Mouse (Mus musculus): ENCODE results near the gene Smyd3. TPM values are rescaled to one million over a fixed set of nuclear protein-coding genes. Genes with fewer than 3 reads are reported as not detected.

Smyd3 gene
- total and polyA plus RNA-seq, 2 experiments = 1.4 to 7.0 TPM

DNA sequence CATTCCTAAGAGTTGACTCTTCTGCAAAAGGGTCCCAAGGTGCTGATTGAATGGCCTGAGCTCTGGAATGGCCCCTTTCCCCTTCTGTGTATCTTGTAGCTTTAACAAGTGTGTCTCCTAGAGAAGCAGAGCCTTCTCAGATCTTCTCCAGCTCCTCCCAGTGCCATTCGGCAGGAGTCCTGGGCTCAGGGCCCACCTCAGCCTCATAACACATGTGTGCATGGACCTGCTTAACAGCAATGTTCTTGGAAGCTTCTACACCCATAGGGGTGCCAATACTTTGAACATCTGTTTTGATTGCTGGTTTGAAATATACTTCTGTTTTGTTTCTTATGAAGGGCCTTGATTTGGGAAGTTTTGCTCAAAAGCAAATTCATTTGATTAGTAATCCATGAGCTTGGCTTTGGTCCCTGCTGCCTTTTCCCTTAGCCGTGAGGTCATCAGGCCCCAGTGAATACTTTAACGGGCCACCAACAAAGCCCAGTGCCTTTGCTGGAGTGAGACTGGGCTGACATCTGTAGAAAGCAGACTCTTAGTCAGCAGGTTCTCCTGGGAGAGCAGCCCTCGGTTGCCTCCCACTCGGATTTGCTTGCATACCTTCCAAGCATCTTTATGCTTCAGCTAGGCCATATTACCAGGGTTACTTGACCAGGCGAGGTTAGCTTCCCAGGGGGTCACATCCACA lies 583.7 kb downstream of the Smyd3 start:
- H3K4me1 ChIP-seq (ENCODE audit: control insufficient read depth, insufficient read depth, low read length) = peaks cover 6% of the 10 kb centered on the region
- no peak for TF ChIP-seq POLR2A (IDR thresholded peaks at IDR 0.05; ENCODE audit: extremely low read depth, insufficient read depth, low read length)
- TF ChIP-seq CTCF (IDR thresholded peaks at IDR 0.05; ENCODE audit: low read depth, low read length) = no peak
- no peak overlapping the region for H3K9ac ChIP-seq (ENCODE audit: low read depth, low read length)
- H3K36me3 ChIP-seq (ENCODE audit: control insufficient read depth, insufficient read depth, low read length) = no peaks in the 10 kb centered on the region
- H3K79me2 ChIP-seq (ENCODE audit: control insufficient read depth, insufficient read depth, low read length) = no peaks in the 10 kb centered on the region
- DNase-seq (ENCODE audit: extremely low read depth, low read depth, low spot score) = no peak
- 91% methylated on average over 6 of the region's 6 CpGs for WGBS
- no peak overlapping the region for H3K4me3 ChIP-seq (ENCODE audit: insufficient read depth, low read depth, low read length)
- H3K27me3 ChIP-seq (ENCODE audit: control insufficient read depth, insufficient read depth, low read length) = no peaks in the 10 kb centered on the region
- H3K27ac ChIP-seq (replicated peaks; ENCODE audit: insufficient read depth, low read depth, low read length) = no peak overlapping the region

DNA sequence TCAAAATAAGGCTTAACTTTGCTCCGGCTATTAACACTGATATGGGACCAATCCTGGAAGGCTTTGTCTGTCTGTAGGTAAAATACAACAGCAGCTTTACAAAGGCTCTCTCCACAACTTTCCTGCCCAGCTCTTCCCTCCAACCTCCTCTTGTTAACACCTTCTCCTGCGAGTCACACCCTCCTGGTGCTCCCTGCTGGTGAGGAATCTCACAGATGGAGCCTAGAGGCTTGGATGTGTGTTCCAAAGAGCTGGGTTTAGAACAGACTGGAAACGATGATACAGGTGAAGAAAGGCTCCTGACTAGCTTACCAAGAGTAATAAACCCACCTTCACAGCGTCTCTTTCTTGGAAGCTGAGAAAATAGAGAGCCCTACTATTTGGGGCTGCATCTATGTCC lies 588.3 kb downstream of the Smyd3 start:
- TF ChIP-seq POLR2A (IDR thresholded peaks at IDR 0.05; ENCODE audit: extremely low read depth, insufficient read depth, low read length) (no peak), CTCF (IDR thresholded peaks at IDR 0.05; ENCODE audit: low read depth, low read length) (no peak)
- DNase-seq (ENCODE audit: extremely low read depth, low read depth, low spot score) = no peak
- 51% methylated on average over 4 of the region's 4 CpGs for WGBS
- no peak overlapping the region for H3K9ac ChIP-seq (ENCODE audit: low read depth, low read length)
- H3K4me1 ChIP-seq (ENCODE audit: control insufficient read depth, insufficient read depth, low read length) = no peaks in the 10 kb centered on the region
- no peak overlapping the region for H3K27ac ChIP-seq (replicated peaks; ENCODE audit: insufficient read depth, low read depth, low read length)
- no peaks in the 10 kb centered on the region for H3K79me2 ChIP-seq (ENCODE audit: control insufficient read depth, insufficient read depth, low read length)
- no peaks in the 10 kb centered on the region for H3K27me3 ChIP-seq (ENCODE audit: control insufficient read depth, insufficient read depth, low read length)
- no peak overlapping the region for H3K4me3 ChIP-seq (ENCODE audit: insufficient read depth, low read depth, low read length)
- no peaks in the 10 kb centered on the region for H3K36me3 ChIP-seq (ENCODE audit: control insufficient read depth, insufficient read depth, low read length)

DNA sequence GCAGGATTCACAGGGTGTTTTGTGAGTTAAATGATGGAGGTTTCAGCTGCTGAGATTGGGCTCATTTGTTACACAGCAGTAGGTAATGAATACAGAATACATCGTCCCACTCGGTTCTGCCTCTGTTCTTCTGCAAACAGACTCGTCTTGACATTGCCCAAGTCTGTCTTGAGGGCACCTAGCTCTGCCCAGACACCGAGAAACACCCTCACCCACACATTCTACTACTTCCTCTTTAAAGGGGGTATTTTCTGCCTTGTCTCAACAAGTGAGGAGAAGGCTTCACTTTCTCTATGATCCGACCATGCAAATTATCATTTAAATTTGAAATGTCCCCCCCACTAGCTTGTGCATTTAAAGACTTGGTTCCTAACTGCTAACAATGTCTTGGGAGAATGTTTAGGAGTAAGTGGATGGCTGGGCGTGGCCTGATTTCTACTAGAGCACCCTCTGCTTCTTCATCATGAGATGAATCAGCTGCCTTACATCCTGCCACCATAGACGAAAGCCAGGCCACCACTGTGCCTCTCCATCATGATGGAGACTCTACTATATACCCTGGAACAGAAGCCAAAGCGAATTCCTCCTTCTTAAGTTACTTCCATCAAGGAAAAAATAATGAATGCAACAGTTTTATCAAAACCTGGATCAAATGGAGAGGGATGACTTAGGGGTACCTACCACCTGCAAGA lies 593.2 kb downstream of the Smyd3 start:
- Histone ChIP-seq H3K27ac (replicated peaks; ENCODE audit: insufficient read depth, low read depth, low read length) (no peak overlapping the region), H3K36me3 (ENCODE audit: control insufficient read depth, insufficient read depth, low read length) (no peaks in the 10 kb centered on the region), H3K9ac (ENCODE audit: low read depth, low read length) (no peak overlapping the region), H3K4me3 (ENCODE audit: insufficient read depth, low read depth, low read length) (no peak overlapping the region), H3K4me1 (ENCODE audit: control insufficient read depth, insufficient read depth, low read length) (no peaks in the 10 kb centered on the region), H3K27me3 (ENCODE audit: control insufficient read depth, insufficient read depth, low read length) (no peaks in the 10 kb centered on the region), H3K79me2 (ENCODE audit: control insufficient read depth, insufficient read depth, low read length) (no peaks in the 10 kb centered on the region)
- no peak for DNase-seq (ENCODE audit: extremely low read depth, low read depth, low spot score)
- 79% methylated on average over 8 of the region's 8 CpGs for WGBS
- TF ChIP-seq CTCF (IDR thresholded peaks at IDR 0.05; ENCODE audit: low read depth, low read length) = no peak
- TF ChIP-seq POLR2A (IDR thresholded peaks at IDR 0.05; ENCODE audit: extremely low read depth, insufficient read depth, low read length) = no peak

DNA sequence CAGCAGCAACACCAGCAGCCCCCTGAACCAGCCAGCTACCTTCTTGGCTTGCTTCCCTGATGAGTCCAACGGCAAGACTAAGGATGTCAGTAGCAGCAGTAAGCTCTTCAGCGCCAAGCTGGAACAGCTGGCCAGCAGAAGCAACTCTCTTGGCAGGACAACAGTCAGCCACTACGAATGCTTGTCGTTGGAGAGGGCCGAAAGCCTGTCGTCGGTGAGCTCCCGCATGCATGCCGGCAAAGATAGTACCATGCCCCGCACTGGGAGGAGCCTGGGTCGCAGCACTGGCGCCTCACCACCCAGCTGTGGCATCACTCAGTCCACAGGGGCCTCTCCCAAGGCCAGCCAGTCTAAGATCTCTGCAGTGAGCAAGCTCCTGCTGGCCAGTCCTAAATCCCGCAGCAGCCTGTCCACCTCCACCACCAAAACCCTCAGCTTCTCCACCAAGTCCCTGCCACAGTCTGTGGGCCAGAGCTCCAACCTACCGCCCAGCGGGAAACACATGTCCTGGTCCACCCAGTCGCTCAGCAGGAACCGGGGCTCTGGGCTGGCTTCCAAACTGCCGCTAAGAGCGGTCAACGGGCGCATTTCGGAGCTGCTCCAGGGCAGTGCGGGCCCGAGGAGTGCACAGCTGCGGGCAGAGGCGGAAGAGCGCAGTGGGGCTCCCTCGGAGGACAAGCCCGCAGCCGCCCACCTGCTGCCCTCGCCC lies 600.5 kb downstream of the Smyd3 start:
- H3K27ac ChIP-seq (replicated peaks; ENCODE audit: insufficient read depth, low read depth, low read length) = no peak overlapping the region
- H3K4me3 ChIP-seq (ENCODE audit: insufficient read depth, low read depth, low read length) = no peak overlapping the region
- WGBS = 51% methylated on average over 31 of the region's 31 CpGs
- TF ChIP-seq CTCF (IDR thresholded peaks at IDR 0.05; ENCODE audit: low read depth, low read length) (no peak), POLR2A (IDR thresholded peaks at IDR 0.05; ENCODE audit: extremely low read depth, insufficient read depth, low read length) (no peak)
- H3K79me2 ChIP-seq (ENCODE audit: control insufficient read depth, insufficient read depth, low read length) = no peaks in the 10 kb centered on the region
- H3K4me1 ChIP-seq (ENCODE audit: control insufficient read depth, insufficient read depth, low read length) = no peaks in the 10 kb centered on the region
- H3K27me3 ChIP-seq (ENCODE audit: control insufficient read depth, insufficient read depth, low read length) = no peaks in the 10 kb centered on the region; the same call in 1 of the 2 replicates
- DNase-seq (ENCODE audit: extremely low read depth, low read depth, low spot score) = no peak
- no peaks in the 10 kb centered on the region for H3K36me3 ChIP-seq (ENCODE audit: control insufficient read depth, insufficient read depth, low read length)
- no peak overlapping the region for H3K9ac ChIP-seq (ENCODE audit: low read depth, low read length)

DNA sequence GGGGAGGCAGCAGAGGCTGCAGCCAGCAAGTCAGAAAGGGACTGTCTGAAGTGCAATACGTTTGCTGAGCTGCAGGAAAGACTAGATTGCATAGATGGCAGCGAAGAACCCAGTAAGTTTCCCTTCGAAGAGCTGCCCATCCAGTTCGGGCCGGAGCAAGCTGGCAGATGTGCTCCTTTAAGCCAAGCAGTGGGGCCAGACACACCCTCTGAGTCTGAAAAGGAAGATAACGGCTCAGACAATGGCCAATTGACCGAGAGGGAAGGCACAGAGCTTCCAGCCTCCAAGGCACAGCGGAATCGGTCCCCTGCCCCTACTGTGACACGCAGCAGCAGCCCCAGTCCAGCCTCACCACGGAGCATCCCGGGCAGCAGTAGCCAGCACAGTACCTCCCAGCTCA lies 602.8 kb downstream of the Smyd3 start:
- no peak overlapping the region for H3K27ac ChIP-seq (replicated peaks; ENCODE audit: insufficient read depth, low read depth, low read length)
- no peaks in the 10 kb centered on the region for H3K79me2 ChIP-seq (ENCODE audit: control insufficient read depth, insufficient read depth, low read length)
- TF ChIP-seq POLR2A (IDR thresholded peaks at IDR 0.05; ENCODE audit: extremely low read depth, insufficient read depth, low read length) = no peak
- no peak for TF ChIP-seq CTCF (IDR thresholded peaks at IDR 0.05; ENCODE audit: low read depth, low read length)
- H3K9ac ChIP-seq (ENCODE audit: low read depth, low read length) = no peak overlapping the region
- H3K36me3 ChIP-seq (ENCODE audit: control insufficient read depth, insufficient read depth, low read length) = no peaks in the 10 kb centered on the region
- WGBS = 68% methylated on average over 12 of the region's 12 CpGs
- no peaks in the 10 kb centered on the region for H3K4me1 ChIP-seq (ENCODE audit: control insufficient read depth, insufficient read depth, low read length)
- H3K27me3 ChIP-seq (ENCODE audit: control insufficient read depth, insufficient read depth, low read length) = no peaks in the 10 kb centered on the region; the same call in 1 of the 2 replicates
- H3K4me3 ChIP-seq (ENCODE audit: insufficient read depth, low read depth, low read length) = no peak overlapping the region
- DNase-seq (ENCODE audit: extremely low read depth, low read depth, low spot score) = no peak

All from liver, adult 2 months (tissue).